Mouse (Mus musculus) C2C12 (cell line): ENCODE data around the gene St3gal3.

ENCODE experiments used
- CEBPB ChIP-seq: IDR thresholded peaks from one replicate; pipeline ENCODE4 v1.6.1; 2011; ENCODE audit warnings: low read depth, mild to moderate bottlenecking, control low read depth, moderate library complexity
- CTCF ChIP-seq: IDR thresholded peaks from one replicate; pipeline ENCODE4 v1.5.1; 2011; ENCODE audit not compliant: control insufficient read depth, insufficient read depth, insufficient read length
- FOSL1 ChIP-seq: IDR thresholded peaks from one replicate; pipeline ENCODE4 v1.8.0; 2011; ENCODE audit warnings: mild to moderate bottlenecking, low read length; ENCODE audit not compliant: poor library complexity, insufficient read depth, severe bottlenecking
- MAX ChIP-seq: IDR thresholded peaks from one replicate; pipeline ENCODE4 v1.6.1; 2011; ENCODE audit warnings: mild to moderate bottlenecking, control low read depth
- MYOD1 ChIP-seq: IDR thresholded peaks from one replicate; pipeline ENCODE4 v1.6.1; 2011; ENCODE audit warnings: low read depth; ENCODE audit not compliant: control insufficient read depth, insufficient read length
- MYOG ChIP-seq: IDR thresholded peaks from one replicate; pipeline ENCODE4 v1.6.1; 2011; ENCODE audit not compliant: control insufficient read depth, insufficient read length; ENCODE audit errors: extremely low read depth
- USF1 ChIP-seq: IDR thresholded peaks from one replicate; pipeline ENCODE4 v1.6.1; 2011; ENCODE audit warnings: low read depth, mild to moderate bottlenecking, control low read depth, moderate library complexity

GRCm38 (mm10) chr4:118085025-118085424 is 49.7 kb downstream of the St3gal3 start:
- no peak for TF ChIP-seq CTCF
- TF ChIP-seq MAX = no peak
- TF ChIP-seq USF1 = no peak
- TF ChIP-seq MYOG = no peak
- TF ChIP-seq MYOD1 = no peak
- no peak for TF ChIP-seq CEBPB
- no peak for TF ChIP-seq FOSL1
